Mouse (Mus musculus): ENCODE measurements around the gene Ppip5k2. TPM values are rescaled to one million over a fixed set of nuclear protein-coding genes. Genes with fewer than 3 reads are reported as not detected.
A peak's percentile ranks its signal among the peaks of the same experiment; 100 is the strongest.

Gene Ppip5k2
- total and polyA plus RNA-seq, 3 experiments = 10.0 to 94.3 (median 71.2) TPM

DNA sequence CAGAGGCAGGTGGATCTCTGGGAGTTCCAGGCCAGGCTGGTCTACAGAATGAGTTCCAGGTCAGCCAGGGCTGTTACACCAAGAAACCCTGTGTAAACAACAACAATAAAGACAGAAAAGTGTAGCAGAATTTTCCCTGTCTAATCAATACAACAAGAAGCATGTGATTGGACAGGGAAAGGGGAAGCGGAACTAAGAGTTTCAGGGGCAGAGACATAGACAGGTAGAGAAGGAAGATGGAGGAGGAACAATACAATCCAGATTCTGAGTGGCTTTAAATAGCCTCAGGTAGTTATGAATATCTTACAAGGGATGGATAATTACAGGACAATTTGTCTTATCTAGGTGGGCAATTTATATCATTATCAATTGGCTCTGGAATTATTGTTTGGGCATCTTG is 102.9 kb downstream of the Ppip5k2 start:
- Histone ChIP-seq H3K9me3 (replicated peaks) (no peaks in the 10 kb centered on the region), H3K27me3 (ENCODE audit: insufficient read depth, low read length) (peaks cover 5% of the 10 kb centered on the region; the same call in 1 of the 2 replicates), H3K4me3 (ENCODE audit: low read depth, low read length) (no peak overlapping the region), H3K4me1 (ENCODE audit: insufficient read depth, low read depth, low read length) (no peaks in the 10 kb centered on the region), H3K36me3 (replicated peaks) (no peaks in the 10 kb centered on the region)
- ATAC-seq (ENCODE audit: extremely low read depth, insufficient number of reproducible peaks, low FRiP score, poor library complexity, severe bottlenecking) (no peak), DNase-seq (ENCODE audit: low spot score) (no peak)
- TF ChIP-seq CTCF (IDR thresholded peaks at IDR 0.05; ENCODE audit: low read depth, low read length) (no peak), GATA2 (IDR thresholded peaks at IDR 0.05; ENCODE audit: borderline replicate concordance, low read depth, low read length) (no peak), POLR2AphosphoS5 (IDR thresholded peaks at IDR 0.05; ENCODE audit: insufficient replicate concordance, low read depth, low read length) (no peak), TAL1 (conservative IDR thresholded peaks at IDR 0.05; ENCODE audit: low read depth, low read length) (no peak), GATA1 (IDR thresholded peaks at IDR 0.05; ENCODE audit: borderline replicate concordance, low read length) (no peak)

DNA sequence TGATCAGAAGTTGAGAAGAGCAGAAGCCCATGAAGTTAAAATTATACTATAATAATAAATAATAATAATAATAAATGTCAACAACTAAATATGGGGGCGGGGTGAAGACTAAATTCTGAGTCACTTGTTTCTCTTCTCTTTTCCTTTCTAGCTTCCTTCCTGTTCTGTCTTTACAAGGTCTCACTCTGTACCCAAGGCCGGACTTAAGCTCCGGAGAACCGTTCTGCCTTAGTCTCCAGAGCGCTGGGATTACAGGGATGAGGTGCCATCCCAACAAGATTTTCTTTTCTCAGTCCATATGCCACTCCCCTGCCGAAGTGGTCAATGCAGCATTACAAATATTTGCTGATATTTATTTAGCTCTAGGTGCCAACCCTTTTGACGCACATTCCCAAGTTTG is 107.9 kb downstream of the Ppip5k2 start:
- TF ChIP-seq GATA1 (IDR thresholded peaks at IDR 0.05; ENCODE audit: borderline replicate concordance, low read length) = no peak
- TF ChIP-seq CTCF (IDR thresholded peaks at IDR 0.05; ENCODE audit: low read depth, low read length) = no peak
- TF ChIP-seq TAL1 (conservative IDR thresholded peaks at IDR 0.05; ENCODE audit: low read depth, low read length) = no peak
- TF ChIP-seq POLR2AphosphoS5 (IDR thresholded peaks at IDR 0.05; ENCODE audit: insufficient replicate concordance, low read depth, low read length) = no peak
- no peak for TF ChIP-seq GATA2 (IDR thresholded peaks at IDR 0.05; ENCODE audit: borderline replicate concordance, low read depth, low read length)
- Histone ChIP-seq H3K9me3 (replicated peaks) (peaks cover 16% of the 10 kb centered on the region), H3K4me1 (ENCODE audit: insufficient read depth, low read depth, low read length) (peaks cover 16% of the 10 kb centered on the region), H3K4me3 (ENCODE audit: low read depth, low read length) (peak overlapping the region; percentile 80; the same call in 1 of the 2 replicates), H3K27me3 (ENCODE audit: insufficient read depth, low read length) (peaks cover 13% of the 10 kb centered on the region; the same call in 1 of the 2 replicates), H3K36me3 (replicated peaks) (peaks cover 2% of the 10 kb centered on the region)
- ATAC-seq (ENCODE audit: extremely low read depth, insufficient number of reproducible peaks, low FRiP score, poor library complexity, severe bottlenecking) (no peak), DNase-seq (ENCODE audit: low spot score) (no peak)

DNA sequence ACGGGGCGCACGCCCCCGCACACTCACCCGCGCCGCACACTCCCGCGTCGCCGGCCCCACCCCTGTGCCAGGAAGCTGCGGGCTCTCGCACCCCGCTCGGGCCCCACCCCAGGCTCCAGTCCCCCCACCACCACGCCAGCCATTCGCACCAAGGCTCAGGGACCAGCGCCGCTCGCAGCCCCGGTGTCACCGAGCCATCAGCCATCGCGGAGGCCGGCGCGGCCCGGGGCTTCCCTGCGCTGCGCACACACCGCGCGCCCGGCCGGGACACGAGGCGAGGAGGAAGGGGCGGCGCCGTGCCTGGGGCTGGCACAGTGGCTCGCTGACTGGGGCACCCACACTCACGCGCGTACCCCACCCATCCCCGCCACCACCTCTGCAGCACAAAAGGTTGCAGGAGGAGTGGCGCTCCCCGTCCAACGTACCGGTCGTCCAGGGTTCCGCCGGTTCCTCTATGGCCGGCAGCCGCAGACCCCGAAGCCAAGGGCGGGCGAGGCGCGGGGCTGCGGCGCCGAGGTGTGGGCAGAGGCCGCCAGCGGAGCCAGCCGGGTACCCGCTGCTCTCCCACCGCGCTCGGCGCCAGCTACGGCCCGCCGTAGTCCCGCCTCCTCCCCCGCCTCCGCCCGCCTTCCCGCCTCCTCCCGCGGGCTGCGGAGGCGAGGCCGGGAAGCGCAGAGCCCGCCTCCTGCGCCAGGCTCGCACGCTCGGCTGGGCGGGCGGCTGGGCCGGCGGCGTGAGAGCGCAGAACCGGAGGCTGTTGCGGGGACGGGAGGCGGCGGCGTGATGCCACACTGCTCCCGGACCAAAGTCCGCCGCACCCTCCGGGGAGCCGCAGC is 108.6 kb downstream of the Ppip5k2 start, which contains the start of gene D1Ertd622e:
Gene D1Ertd622e, minus strand, starts transcription at position 669 of the 836 bp plus-strand sequence.
- ATAC-seq (ENCODE audit: extremely low read depth, insufficient number of reproducible peaks, low FRiP score, poor library complexity, severe bottlenecking) = peak; percentile 41; the same call in 1 of the 2 replicates
- Histone ChIP-seq H3K9me3 (replicated peaks) (peaks cover 16% of the 10 kb centered on the region), H3K27me3 (ENCODE audit: insufficient read depth, low read length) (peaks cover 13% of the 10 kb centered on the region; the same call in 1 of the 2 replicates), H3K4me3 (ENCODE audit: low read depth, low read length) (peak within 1 kb of the TSS; percentile 80), H3K36me3 (replicated peaks) (peaks cover 2% of the 10 kb centered on the region), H3K4me1 (ENCODE audit: insufficient read depth, low read depth, low read length) (peaks cover 16% of the 10 kb centered on the region)
- DNase-seq (ENCODE audit: low spot score) = peak; percentile 59
- TF ChIP-seq TAL1 (conservative IDR thresholded peaks at IDR 0.05; ENCODE audit: low read depth, low read length) = no peak
- no peak for TF ChIP-seq GATA1 (IDR thresholded peaks at IDR 0.05; ENCODE audit: borderline replicate concordance, low read length)
- TF ChIP-seq CTCF (IDR thresholded peaks at IDR 0.05; ENCODE audit: low read depth, low read length) = no peak
- no peak for TF ChIP-seq POLR2AphosphoS5 (IDR thresholded peaks at IDR 0.05; ENCODE audit: insufficient replicate concordance, low read depth, low read length)
- no peak for TF ChIP-seq GATA2 (IDR thresholded peaks at IDR 0.05; ENCODE audit: borderline replicate concordance, low read depth, low read length)

DNA sequence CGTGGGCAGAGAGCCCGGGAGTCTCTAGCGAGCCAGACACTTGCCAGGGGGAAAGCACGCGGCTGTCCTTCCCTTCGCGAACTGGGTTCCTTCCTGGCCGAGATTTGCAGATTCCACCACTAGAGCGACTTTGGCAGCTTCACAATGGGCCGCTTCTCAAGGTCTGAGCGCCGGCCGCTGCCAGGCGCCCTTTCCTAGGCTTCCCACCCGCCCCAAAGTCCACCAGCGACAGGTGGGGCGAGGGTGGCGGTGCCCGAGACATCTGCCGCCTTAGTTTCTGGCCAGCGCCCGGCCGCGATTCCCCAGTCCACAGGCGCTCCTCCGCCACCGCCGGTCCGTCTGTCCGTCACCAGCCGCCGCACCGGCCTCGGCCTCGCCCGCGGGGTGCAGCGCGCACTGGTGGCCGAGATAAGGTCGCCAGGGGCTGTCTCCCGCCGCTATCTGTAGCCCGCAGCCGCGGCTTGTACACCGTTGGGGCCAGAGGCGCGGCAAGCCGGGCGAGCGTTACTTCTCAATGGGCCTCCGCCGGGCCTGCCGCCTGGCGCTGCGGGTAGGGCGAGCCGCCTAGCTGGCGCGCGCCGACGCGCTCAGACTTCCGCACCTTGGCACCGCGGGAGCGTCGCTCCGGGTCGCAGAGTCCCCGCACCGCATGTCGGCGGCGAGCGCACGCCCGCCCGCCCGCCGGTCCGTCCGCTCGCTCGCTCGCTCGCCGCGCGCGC is 109.4 kb downstream of the Ppip5k2 start:
- Histone ChIP-seq H3K36me3 (replicated peaks) (peaks cover 2% of the 10 kb centered on the region), H3K4me3 (ENCODE audit: low read depth, low read length) (peak overlapping the region; percentile 80), H3K4me1 (ENCODE audit: insufficient read depth, low read depth, low read length) (peaks cover 16% of the 10 kb centered on the region), H3K27me3 (ENCODE audit: insufficient read depth, low read length) (peaks cover 13% of the 10 kb centered on the region; the same call in 1 of the 2 replicates), H3K9me3 (replicated peaks) (peaks cover 16% of the 10 kb centered on the region)
- ATAC-seq (ENCODE audit: extremely low read depth, insufficient number of reproducible peaks, low FRiP score, poor library complexity, severe bottlenecking) (peak; percentile 47), DNase-seq (ENCODE audit: low spot score) (peak; percentile 50)
- TF ChIP-seq CTCF (IDR thresholded peaks at IDR 0.05; ENCODE audit: low read depth, low read length) (no peak), GATA1 (IDR thresholded peaks at IDR 0.05; ENCODE audit: borderline replicate concordance, low read length) (no peak), POLR2AphosphoS5 (IDR thresholded peaks at IDR 0.05; ENCODE audit: insufficient replicate concordance, low read depth, low read length) (no peak), GATA2 (IDR thresholded peaks at IDR 0.05; ENCODE audit: borderline replicate concordance, low read depth, low read length) (no peak), TAL1 (conservative IDR thresholded peaks at IDR 0.05; ENCODE audit: low read depth, low read length) (no peak; the same call in 1 of the 2 replicates)

DNA sequence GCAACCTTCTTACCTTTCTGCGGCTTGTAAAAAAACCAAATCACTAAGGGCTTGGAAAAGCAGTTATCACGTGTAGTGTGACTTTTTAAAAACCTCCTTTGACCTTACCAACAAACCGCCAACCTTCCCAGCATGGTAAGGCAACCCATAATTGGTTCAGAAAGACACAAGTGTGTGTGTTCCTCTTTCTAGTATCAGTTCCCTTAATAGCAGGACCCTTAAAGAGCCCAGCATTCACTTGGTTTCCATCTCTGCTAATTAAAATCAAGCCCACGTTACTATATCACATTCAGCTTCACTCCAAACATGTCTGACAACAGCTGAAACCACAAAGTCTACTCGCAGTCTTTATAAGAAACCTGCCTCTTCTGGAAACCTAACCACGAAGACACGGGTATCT is 110.8 kb downstream of the Ppip5k2 start:
- peaks cover 2% of the 10 kb centered on the region for H3K36me3 ChIP-seq (replicated peaks)
- TF ChIP-seq POLR2AphosphoS5 (IDR thresholded peaks at IDR 0.05; ENCODE audit: insufficient replicate concordance, low read depth, low read length) (no peak), CTCF (IDR thresholded peaks at IDR 0.05; ENCODE audit: low read depth, low read length) (no peak), TAL1 (conservative IDR thresholded peaks at IDR 0.05; ENCODE audit: low read depth, low read length) (no peak), GATA1 (IDR thresholded peaks at IDR 0.05; ENCODE audit: borderline replicate concordance, low read length) (no peak), GATA2 (IDR thresholded peaks at IDR 0.05; ENCODE audit: borderline replicate concordance, low read depth, low read length) (no peak)
- H3K4me3 ChIP-seq (ENCODE audit: low read depth, low read length) = no peak overlapping the region
- no peak for ATAC-seq (ENCODE audit: extremely low read depth, insufficient number of reproducible peaks, low FRiP score, poor library complexity, severe bottlenecking)
- peaks cover 16% of the 10 kb centered on the region for H3K9me3 ChIP-seq (replicated peaks)
- H3K27me3 ChIP-seq (ENCODE audit: insufficient read depth, low read length) = peaks cover 11% of the 10 kb centered on the region; the same call in 1 of the 2 replicates
- H3K4me1 ChIP-seq (ENCODE audit: insufficient read depth, low read depth, low read length) = peaks cover 16% of the 10 kb centered on the region
- DNase-seq (ENCODE audit: low spot score) = no peak
